ENCODE assay signal across 10 mouse cellular contexts in the genomic region with DNA sequence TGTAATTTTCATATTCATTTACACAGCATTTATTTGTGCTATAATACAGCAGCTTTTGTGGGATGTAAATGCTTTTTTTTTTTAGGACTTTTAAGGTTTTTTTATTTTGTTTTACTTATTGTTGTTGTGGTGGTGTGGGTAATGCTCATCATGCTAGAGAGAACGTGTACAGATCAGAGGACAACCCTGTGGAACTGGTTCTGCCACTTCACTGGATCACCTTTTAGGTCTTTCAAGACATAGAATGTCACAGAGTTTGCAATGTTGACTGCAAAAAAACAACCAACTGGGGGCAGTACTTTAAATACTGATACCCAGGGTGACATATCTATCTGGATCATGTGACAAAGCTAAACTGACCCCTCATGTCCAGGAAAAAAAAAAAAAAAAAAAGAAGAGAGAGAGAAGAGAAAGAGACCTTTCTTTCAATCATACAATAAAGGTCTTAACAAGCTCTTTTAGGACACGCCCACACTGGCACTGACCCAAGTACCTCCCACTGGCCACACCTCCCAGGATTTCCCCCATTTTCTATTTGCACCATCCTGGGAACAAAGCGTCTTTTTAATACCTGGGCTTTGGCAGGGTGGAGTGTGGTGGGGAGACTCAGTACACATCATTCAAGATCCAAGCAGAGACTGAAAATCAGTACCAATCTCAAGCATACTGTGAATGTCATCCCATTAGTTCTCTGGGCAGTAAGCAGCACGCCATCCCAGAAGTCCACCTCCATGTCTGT. TPM values are rescaled to one million over a fixed set of nuclear protein-coding genes. Genes with fewer than 3 reads are reported as not detected.
A peak's percentile ranks its signal among the peaks of the same experiment; 100 is the strongest.
DNase-seq lines count a peak whose midpoint lies in the region; ATAC-seq and TF ChIP-seq lines count a peak whose summit lies in the region.
"Had no signal": no experiment of that assay in that cellular context is flagged by ENCODE, and none has a peak within 500 bp of the region (broad histone marks: within the 10 kb centered on the region; RNA-seq: fewer than 3 reads in every experiment).

No protein-coding gene starts in this region.

- TF ChIP-seq CTCF in midbrain, postnatal 0 days (IDR thresholded peaks at IDR 0.05) = no peak

- no peak overlapping the region for H3K4me3 ChIP-seq in forebrain, embryonic 14.5 days (ENCODE audit: low read depth, low read length)
- no peak overlapping the region for H3K4me3 ChIP-seq in forebrain, embryonic 15.5 days
- H3K4me3 ChIP-seq in intestine, embryonic 15.5 days (replicated peaks) = no peak overlapping the region
- no peak overlapping the region for H3K4me3 ChIP-seq in midbrain, postnatal 0 days (ENCODE audit: low read depth, low read length)
- H3K4me3 ChIP-seq: gastrocnemius, adult 2 months; hindbrain, embryonic 13.5 days had no signal

- no peaks in the 10 kb centered on the region for H3K9me3 ChIP-seq in forebrain, embryonic 14.5 days (replicated peaks; ENCODE audit: control insufficient read depth, low read length)
- H3K9me3 ChIP-seq in forebrain, embryonic 15.5 days = no peaks in the 10 kb centered on the region
- no peaks in the 10 kb centered on the region for H3K9me3 ChIP-seq in intestine, embryonic 15.5 days
- no peaks in the 10 kb centered on the region for H3K9me3 ChIP-seq in midbrain, postnatal 0 days (ENCODE audit: low read length)
- H3K9me3 ChIP-seq: hindbrain, embryonic 13.5 days had no signal

- no peak overlapping the region for H3K9ac ChIP-seq in forebrain, embryonic 14.5 days (ENCODE audit: low read length)
- H3K9ac ChIP-seq in forebrain, embryonic 15.5 days (replicated peaks) = no peak overlapping the region
- H3K9ac ChIP-seq in intestine, embryonic 15.5 days = no peak overlapping the region
- no peak overlapping the region for H3K9ac ChIP-seq in midbrain, postnatal 0 days (replicated peaks; ENCODE audit: low read length, poor library complexity, severe bottlenecking)
- H3K9ac ChIP-seq: hindbrain, embryonic 13.5 days had no signal

- no peaks in the 10 kb centered on the region for H3K27me3 ChIP-seq in forebrain, embryonic 14.5 days (replicated peaks; ENCODE audit: control insufficient read depth, insufficient read depth, low read length)
- H3K27me3 ChIP-seq in forebrain, embryonic 15.5 days = no peaks in the 10 kb centered on the region
- H3K27me3 ChIP-seq in intestine, embryonic 15.5 days (replicated peaks) = no peaks in the 10 kb centered on the region
- H3K27me3 ChIP-seq in midbrain, postnatal 0 days (ENCODE audit: insufficient read depth, low read length) = no peaks in the 10 kb centered on the region
- H3K27me3 ChIP-seq: hindbrain, embryonic 13.5 days had no signal

- H3K36me3 ChIP-seq in forebrain, embryonic 14.5 days (ENCODE audit: control insufficient read depth, insufficient read depth, low read length) = no peaks in the 10 kb centered on the region
- H3K36me3 ChIP-seq in forebrain, embryonic 15.5 days = no peaks in the 10 kb centered on the region
- H3K36me3 ChIP-seq in intestine, embryonic 15.5 days = no peaks in the 10 kb centered on the region
- H3K36me3 ChIP-seq in midbrain, postnatal 0 days (ENCODE audit: insufficient read depth, low read length) = no peaks in the 10 kb centered on the region
- H3K36me3 ChIP-seq: hindbrain, embryonic 13.5 days had no signal

- no peak for ATAC-seq in forebrain, embryonic 14.5 days
- no peak for ATAC-seq in forebrain, embryonic 15.5 days (replicated peaks)
- peak; percentile 75 for ATAC-seq in intestine, embryonic 15.5 days
- no peak for ATAC-seq in midbrain, postnatal 0 days (ENCODE audit: low FRiP score)
- no peak for ATAC-seq in megakaryocyte progenitor cell, adult 5-6 weeks (replicated peaks; ENCODE audit: poor library complexity)

- no peaks in the 10 kb centered on the region for H3K4me1 ChIP-seq in forebrain, embryonic 14.5 days (ENCODE audit: control insufficient read depth, insufficient read depth, low read length)
- no peaks in the 10 kb centered on the region for H3K4me1 ChIP-seq in forebrain, embryonic 15.5 days
- H3K4me1 ChIP-seq in intestine, embryonic 15.5 days (replicated peaks) = no peaks in the 10 kb centered on the region
- no peaks in the 10 kb centered on the region for H3K4me1 ChIP-seq in midbrain, postnatal 0 days (ENCODE audit: insufficient read depth, low read length)
- H3K4me1 ChIP-seq: hindbrain, embryonic 13.5 days had no signal

- peak; percentile 15 for DNase-seq in forebrain, embryonic 14.5 days (ENCODE audit: low spot score)
- peak; percentile 11 for DNase-seq in thymus, postnatal 4 days
- DNase-seq in thymus, postnatal 0 days (ENCODE audit: low spot score) = no peak
- peak; percentile 26 for DNase-seq in testis, postnatal 14 days (ENCODE audit: low spot score)
- no peak for DNase-seq in midbrain, postnatal 0 days (ENCODE audit: low spot score)
- DNase-seq: gastrocnemius, adult 2 months had no signal

- no peak overlapping the region for H3K27ac ChIP-seq in forebrain, embryonic 14.5 days (ENCODE audit: low read depth, low read length)
- no peak overlapping the region for H3K27ac ChIP-seq in forebrain, embryonic 15.5 days (replicated peaks)
- no peak overlapping the region for H3K27ac ChIP-seq in intestine, embryonic 15.5 days
- H3K27ac ChIP-seq in midbrain, postnatal 0 days (ENCODE audit: low read depth, low read length) = no peak overlapping the region
- H3K27ac ChIP-seq: gastrocnemius, adult 2 months; hindbrain, embryonic 13.5 days had no signal

- H3K4me2 ChIP-seq in forebrain, embryonic 14.5 days (ENCODE audit: low read length) = no peak overlapping the region
- H3K4me2 ChIP-seq in forebrain, embryonic 15.5 days (replicated peaks) = no peak overlapping the region
- no peak overlapping the region for H3K4me2 ChIP-seq in intestine, embryonic 15.5 days (replicated peaks)
- H3K4me2 ChIP-seq in midbrain, postnatal 0 days (ENCODE audit: low read depth, low read length, poor library complexity, severe bottlenecking) = no peak overlapping the region
- H3K4me2 ChIP-seq: hindbrain, embryonic 13.5 days had no signal

- WGBS in forebrain, embryonic 14.5 days = 42% methylated on average over 4 of the region's 4 CpGs
- WGBS in forebrain, embryonic 15.5 days = 57% methylated on average over 4 of the region's 4 CpGs
- 63% methylated on average over 4 of the region's 4 CpGs for WGBS in intestine, embryonic 15.5 days
- WGBS in midbrain, postnatal 0 days = 73% methylated on average over 4 of the region's 4 CpGs

RNA-seq across cellular contexts. Expression of a gene that starts 11.2 kb away (rescaled TPM):
- 36.8 and 38.9 TPM in 2 replicates for polyA plus RNA-seq in forebrain, embryonic 14.5 days (2014; fragmentation: Nextera tagmentation; extraction: Ambion mirVana)
- 28.9 and 29.9 TPM in 2 replicates for polyA plus RNA-seq in forebrain, embryonic 15.5 days (2015; fragmentation: Nextera tagmentation; extraction: Ambion mirVana)
- polyA plus RNA-seq in thymus, postnatal 0 days (2015; fragmentation: Nextera tagmentation; extraction: Ambion mirVana) = 48.1 and 49.4 TPM in 2 replicates
- 30.4 and 30.9 TPM in 2 replicates for polyA plus RNA-seq in intestine, embryonic 15.5 days (2015; fragmentation: Nextera tagmentation; extraction: Ambion mirVana)
- total RNA-seq in midbrain, postnatal 0 days (2014; rRNA removed) = 25.8 and 37.5 TPM in 2 replicates
- polyA plus RNA-seq in midbrain, postnatal 0 days (2015; fragmentation: Nextera tagmentation; extraction: Ambion mirVana) = 25.4 and 27.1 TPM in 2 replicates
- 132 and 135 TPM in 2 replicates for total RNA-seq in megakaryocyte progenitor cell, adult 5-6 weeks (2015)
- total RNA-seq in megakaryocyte progenitor cell, adult 5-6 weeks (2017) = 84.7 and 93.1 TPM in 2 replicates

Comparison
In these comparisons a context has a peak if more than half of its experiments do, and no peak if none do; other contexts are left out.
1. DNase-seq: peak in forebrain, embryonic 14.5 days (single experiment), thymus, postnatal 4 days (single experiment) and testis, postnatal 14 days (single experiment); none in thymus, postnatal 0 days (single experiment) and midbrain, postnatal 0 days (single experiment).